Mouse (Mus musculus) gastrocnemius, postnatal 25 days (tissue): ENCODE data around the gene Gm36028. TPM values are rescaled to one million over a fixed set of nuclear protein-coding genes. Genes with fewer than 3 reads are reported as not detected.

ENCODE experiments used
- DNase-seq: peaks from one replicate; pipeline ENCODE4 v3.0.0; 2022
- total RNA-seq, 2 experiments: library from RNA; stranded (reverse); gene quantifications; 1 replicate in 1 of 2; 2 replicates in 1 of 2; pipeline ENCODE4 v1.2.3; 2021

Gene Gm36028
- total RNA-seq, 2 experiments from 2014 or later, result not detected

- peak; percentile 44 for DNase-seq
Measured at GRCm38 (mm10) chr16:37808866-37809622, 51.9 kb downstream of the Gm36028 start.

DNA sequence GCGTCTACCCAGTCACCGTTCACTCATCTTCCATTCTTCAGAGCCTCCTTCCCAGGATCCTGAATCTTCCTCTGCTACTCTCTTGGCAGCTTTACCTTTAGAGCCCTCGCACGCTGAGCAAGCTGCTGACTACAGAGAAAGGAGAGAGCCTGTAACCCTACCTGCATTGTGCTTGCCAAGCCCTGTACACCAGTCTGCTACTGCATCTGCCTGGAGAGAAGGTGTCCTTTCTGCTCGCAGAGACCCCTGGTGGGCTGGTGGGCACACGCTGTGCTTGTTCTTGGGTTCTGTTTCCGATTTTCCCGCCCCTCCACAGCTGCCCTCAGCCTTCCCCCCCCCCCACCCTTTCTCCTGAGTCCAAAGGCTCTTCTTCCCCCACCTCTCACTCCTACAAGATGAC, 53.7 kb downstream of the Gm36028 start:
- peak; percentile 27 for DNase-seq

- no peak for DNase-seq
Measured at GRCm38 (mm10) chr16:37805746-37806495, 55.0 kb downstream of the Gm36028 start.

- DNase-seq, result peak; percentile 29
Measured at GRCm38 (mm10) chr16:37803387-37803950, 57.5 kb downstream of the Gm36028 start.

GRCm38 (mm10) chr16:37802686-37803295, 58.2 kb downstream of the Gm36028 start:
- DNase-seq, result no peak

DNA sequence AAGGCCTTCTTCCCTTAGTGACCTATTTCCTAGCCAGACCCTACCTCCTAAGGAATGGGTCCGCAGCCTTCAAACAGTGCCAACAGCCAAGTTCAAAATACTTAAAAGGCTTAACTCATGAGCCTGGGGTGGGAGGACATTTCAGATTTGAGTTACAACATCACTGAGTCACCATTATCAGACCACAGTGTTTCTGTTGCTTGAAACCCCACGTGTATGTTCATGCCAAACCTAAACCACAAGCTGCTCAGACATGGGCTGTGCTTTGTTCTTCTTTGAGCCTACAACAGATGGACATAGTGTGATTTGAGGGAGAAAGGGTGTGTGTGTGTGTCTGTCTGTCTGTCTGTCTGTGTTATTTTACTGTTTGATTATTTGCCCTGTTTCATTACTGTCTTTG, 59.8 kb downstream of the Gm36028 start:
- DNase-seq, result no peak

Other genes with a start within 250 kb of the Gm36028 start
- 100 to 1,000 TPM; 165 to 174 TPM for gene Ndufb4, start 206.7 kb downstream of the Gm36028 start, total RNA-seq
- gene Fstl1, start 84.3 kb downstream of the Gm36028 start, total RNA-seq, result 100 to 1,000 TPM in 1 of 2 experiments, 10 to 100 TPM in 1; 90.0 to 135 TPM
- 10 to 100 TPM; 36.5 to 38.3 TPM for gene Lrrc58, start 7.2 kb upstream of the Gm36028 start, total RNA-seq
- under 1 TPM in 1 of 2 experiments, not detected in 1; 0.13 TPM for gene Gpr156, start 55.4 kb upstream of the Gm36028 start, total RNA-seq
- gene Gsk3b, start 227.9 kb upstream of the Gm36028 start, total RNA-seq, result 10 to 100 TPM; 49.5 to 51.7 TPM